Mouse (Mus musculus) gastrocnemius, adult 8-10 months (tissue): ENCODE results near the gene Cd53. TPM values are rescaled to one million over a fixed set of nuclear protein-coding genes. Genes with fewer than 3 reads are reported as not detected.

Experiments
- DNase-seq, 2 experiments: peaks; one replicate each; pipeline ENCODE4 v3.0.0; 2022; ENCODE audit warnings: low spot score in 2 of 2
- total RNA-seq, 4 experiments: library from RNA; stranded (reverse); gene quantifications; 2 replicates each; pipeline ENCODE4 v1.2.4; 2022

Cd53 gene
- total RNA-seq: 1 to 10 TPM in 1 of 4 experiments, under 1 TPM in 3; 0.46 to 1.6 (median 0.60) TPM

GRCm38 (mm10) chr3:106789930-106790329 lies at the start of gene Cd53:
TSS of gene Cd53 (minus strand) at chr3:106790149.
- DNase-seq: no peak

GRCm38 (mm10) chr3:106832107-106832506 lies 42.2 kb upstream of the Cd53 start:
- DNase-seq: no peak

GRCm38 (mm10) chr3:106826187-106826586 lies 36.2 kb upstream of the Cd53 start, which contains the start of gene Olfr266:
TSS of gene Olfr266 (minus strand) at chr3:106826287.
- DNase-seq: no peak

GRCm38 (mm10) chr3:106817676-106818075 lies 27.7 kb upstream of the Cd53 start:
- no peak for DNase-seq

- DNase-seq: no peak
Measured at GRCm38 (mm10) chr3:106808972-106809695, 19.2 kb upstream of the Cd53 start.

- DNase-seq: no peak
Measured at GRCm38 (mm10) chr3:106798079-106798478, 8.1 kb upstream of the Cd53 start.

- no peak for DNase-seq
Measured at GRCm38 (mm10) chr3:106788440-106788887, 1.5 kb downstream of the Cd53 start.

- no peak for DNase-seq
Measured at GRCm38 (mm10) chr3:106787972-106788371, 2.0 kb downstream of the Cd53 start.

GRCm38 (mm10) chr3:106785130-106785529 lies 4.8 kb downstream of the Cd53 start:
- DNase-seq: no peak

- DNase-seq: no peak
Measured at GRCm38 (mm10) chr3:106771834-106772233, 18.1 kb downstream of the Cd53 start.

- no peak for DNase-seq
Measured at GRCm38 (mm10) chr3:106755898-106756297, 34.1 kb downstream of the Cd53 start.

GRCm38 (mm10) chr3:106722028-106722945 lies 67.7 kb downstream of the Cd53 start:
- DNase-seq: peak; percentile 68 to 72

- peak; percentile 97 for DNase-seq
Measured at GRCm38 (mm10) chr3:106721397-106722027, 68.4 kb downstream of the Cd53 start.

Other genes with a start within 250 kb of the Cd53 start
- gene Dram2, start 242.4 kb downstream of the Cd53 start, total RNA-seq: 100 to 1,000 TPM; 105 to 127 (median 116) TPM
- 10 to 100 TPM; 21.0 to 33.1 (median 30.7) TPM for gene Cept1, start 242.3 kb downstream of the Cd53 start, total RNA-seq
- 10 to 100 TPM in 3 of 4 experiments, 1 to 10 TPM in 1; 9.8 to 12.4 (median 10.9) TPM for gene Lrif1, start 105.2 kb downstream of the Cd53 start, total RNA-seq
- gene Olfr266, start 36.1 kb upstream of the Cd53 start, total RNA-seq: not detected
- gene Kcna3, start 246.0 kb upstream of the Cd53 start, total RNA-seq: not detected